ENCODE assay signal across 30 mouse cellular contexts in the genomic region with DNA sequence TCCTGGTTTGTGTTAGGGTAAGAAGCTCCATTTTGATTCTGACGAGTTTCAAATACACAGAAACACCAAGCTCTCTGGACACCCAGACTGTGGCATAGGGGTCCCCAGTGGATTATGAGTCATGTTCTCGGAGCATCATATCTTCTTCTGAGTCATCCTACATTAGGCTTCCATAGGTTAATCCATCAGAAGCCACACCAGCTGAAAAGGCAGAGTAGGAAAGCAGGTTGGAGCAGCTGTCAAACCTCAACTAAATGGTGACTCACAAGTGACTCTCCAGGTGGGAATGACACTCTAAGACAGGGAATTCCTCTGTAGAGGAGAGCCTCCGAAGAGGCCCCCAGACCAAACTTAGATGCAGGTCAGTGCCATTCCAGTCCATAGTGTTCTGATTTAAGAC. TPM values are rescaled to one million over a fixed set of nuclear protein-coding genes. Genes with fewer than 3 reads are reported as not detected.
"Had no signal": no experiment of that assay in that cellular context is flagged by ENCODE, and none has a peak within 500 bp of the region (broad histone marks: within the 10 kb centered on the region; RNA-seq: fewer than 3 reads in every experiment).

No protein-coding gene starts in this region.

- DNase-seq: kidney, adult 18-20 months; kidney, adult 9 months; kidney, postnatal 14 days; kidney, postnatal 4 days; layer of hippocampus, adult 9-11 months; layer of hippocampus, postnatal 36 days; liver; lung, adult 18-20 months; lung, postnatal 10 days; lung, postnatal 36 days; midbrain, embryonic 14.5 days; retina, postnatal 1 day; right cerebral cortex, postnatal 25 days; spleen, adult 18-20 months; thymus, adult 18-20 months; thymus, postnatal 14 days; thymus, postnatal 4 days had no signal

- H3K27ac ChIP-seq: left cerebral cortex, adult 2 months; limb, embryonic 12.5 days; liver, embryonic 12.5 days; liver, embryonic 15.5 days; lung, embryonic 15.5 days; neural tube, embryonic 13.5 days had no signal

- H3K9ac ChIP-seq: limb, embryonic 12.5 days; liver, embryonic 12.5 days; liver, embryonic 15.5 days; lung, embryonic 15.5 days; neural tube, embryonic 13.5 days had no signal

- H3K36me3 ChIP-seq: limb, embryonic 12.5 days; liver, embryonic 12.5 days; liver, embryonic 15.5 days; lung, embryonic 15.5 days; neural tube, embryonic 13.5 days had no signal

- H3K4me3 ChIP-seq: left cerebral cortex, adult 2 months; limb, embryonic 12.5 days; liver, embryonic 12.5 days; liver, embryonic 15.5 days; lung, embryonic 15.5 days; neural tube, embryonic 13.5 days had no signal

- H3K9me3 ChIP-seq: limb, embryonic 12.5 days; liver, embryonic 12.5 days; liver, embryonic 15.5 days; lung, embryonic 15.5 days; neural tube, embryonic 13.5 days had no signal

- H3K4me2 ChIP-seq: limb, embryonic 12.5 days; liver, embryonic 12.5 days; liver, embryonic 15.5 days; lung, embryonic 15.5 days; midbrain, embryonic 11.5 days; neural tube, embryonic 13.5 days had no signal

- ATAC-seq: liver, embryonic 12.5 days had no signal

RNA-seq across cellular contexts. Expression of a gene that starts 4.7 kb away (rescaled TPM):
- total RNA-seq: layer of hippocampus, postnatal 36 days; left cerebral cortex, postnatal 10 days; left cerebral cortex, postnatal 36 days; megakaryocyte-erythroid progenitor cell, adult 5-6 weeks had no signal
- polyA plus RNA-seq: limb, embryonic 12.5 days had no signal

RNA-seq across cellular contexts. Expression of a gene that starts 41.9 kb away (rescaled TPM):
- total RNA-seq: layer of hippocampus, adult 18-20 months; layer of hippocampus, postnatal 36 days; left cerebral cortex, adult 2 months; left cerebral cortex, postnatal 36 days; megakaryocyte-erythroid progenitor cell, adult 5-6 weeks; neutrophil, adult 5-6 weeks had no signal
- polyA plus RNA-seq: kidney, embryonic 16.5 days; limb, embryonic 12.5 days; liver, embryonic 12.5 days; liver, embryonic 15.5 days; lung, embryonic 15.5 days; midbrain, embryonic 14.5 days had no signal
